Mouse (Mus musculus) kidney, postnatal 10 days (tissue): ENCODE measurements around the gene 1700016H13Rik.

Experiments
- DNase-seq: peaks from one replicate; pipeline ENCODE4 v3.0.0; 2021; ENCODE audit warnings: mixed read lengths

Gene 1700016H13Rik

DNA sequence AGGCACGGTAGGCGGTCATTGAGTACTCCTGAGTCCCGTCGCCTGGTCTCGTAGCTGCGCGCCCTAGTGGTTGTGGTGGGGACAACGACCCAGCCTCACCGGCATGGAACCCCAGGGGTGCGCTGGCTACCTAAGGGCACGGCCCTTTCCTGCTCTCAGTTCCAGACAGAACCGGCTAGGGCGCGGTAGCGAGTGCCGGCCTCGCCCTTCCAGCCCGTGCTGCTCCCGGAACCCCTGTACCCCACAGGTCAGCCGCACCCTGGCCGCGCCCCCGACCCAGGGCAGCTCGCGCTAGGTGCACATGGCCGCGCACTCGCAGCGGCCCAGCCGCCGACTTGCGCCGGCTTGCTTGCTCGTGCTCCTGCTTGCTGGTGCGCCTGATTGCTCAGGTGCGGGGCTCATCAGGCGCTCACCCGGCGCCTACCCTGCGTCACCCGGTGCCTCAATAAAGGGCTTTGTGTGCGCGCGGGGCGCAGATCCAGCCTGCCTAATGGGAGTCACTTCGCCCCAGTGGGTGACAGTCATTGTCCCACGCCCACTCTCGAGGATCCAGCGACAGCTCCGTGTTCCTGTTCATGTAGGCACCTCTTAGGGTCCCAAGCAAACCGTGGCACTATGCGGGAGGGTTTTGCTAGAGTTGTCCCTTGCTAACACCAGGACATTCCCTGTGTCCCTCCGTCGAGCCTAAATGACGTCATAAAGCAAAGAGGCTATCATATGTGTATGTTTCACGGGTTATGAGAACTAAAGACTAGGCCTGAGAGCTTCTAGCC lies at the start of gene 1700016H13Rik:
Gene 1700016H13Rik, minus strand, starts transcription at position 665 of the 773 bp plus-strand sequence.
- peak; percentile 81 for DNase-seq

DNA sequence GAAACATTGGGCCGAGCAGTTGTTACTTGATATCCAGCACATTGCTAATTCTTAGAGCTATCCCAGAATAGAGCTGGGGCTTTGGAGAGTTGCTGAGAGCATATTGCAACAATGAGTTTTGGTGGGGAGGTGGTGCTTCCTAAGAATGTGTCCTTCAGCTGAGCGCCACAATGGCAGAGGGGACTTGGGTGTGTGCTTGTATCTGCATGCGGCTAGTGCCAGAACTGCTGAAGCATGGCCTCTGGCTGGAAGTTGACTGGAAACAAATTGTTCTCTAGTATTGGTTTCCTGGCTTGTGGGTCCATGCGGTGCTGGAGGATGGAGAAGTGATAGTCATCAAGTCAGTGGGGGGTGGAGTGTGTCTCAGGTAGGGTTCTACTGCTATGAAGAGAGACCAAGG lies 49.5 kb upstream of the 1700016H13Rik start:
- no peak for DNase-seq

DNA sequence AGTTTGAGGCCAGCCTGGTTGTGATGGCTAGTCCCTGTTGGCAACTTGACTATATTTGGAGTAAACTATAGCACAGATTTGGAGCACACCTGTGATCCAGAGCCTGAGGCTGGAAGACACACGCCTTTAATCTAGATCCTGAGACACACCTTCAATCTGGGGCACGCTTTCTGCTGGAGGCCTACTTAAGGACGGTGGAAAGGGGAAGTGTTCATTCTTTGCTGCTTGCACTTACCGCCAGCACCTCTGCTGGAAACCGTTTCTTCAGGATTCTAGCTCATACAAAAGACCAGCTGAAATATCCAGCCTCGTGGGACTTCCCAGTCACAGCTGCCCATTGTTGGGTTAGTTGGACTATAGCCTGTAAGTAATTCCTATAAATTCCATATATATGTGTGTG lies 46.7 kb upstream of the 1700016H13Rik start:
- no peak for DNase-seq

DNA sequence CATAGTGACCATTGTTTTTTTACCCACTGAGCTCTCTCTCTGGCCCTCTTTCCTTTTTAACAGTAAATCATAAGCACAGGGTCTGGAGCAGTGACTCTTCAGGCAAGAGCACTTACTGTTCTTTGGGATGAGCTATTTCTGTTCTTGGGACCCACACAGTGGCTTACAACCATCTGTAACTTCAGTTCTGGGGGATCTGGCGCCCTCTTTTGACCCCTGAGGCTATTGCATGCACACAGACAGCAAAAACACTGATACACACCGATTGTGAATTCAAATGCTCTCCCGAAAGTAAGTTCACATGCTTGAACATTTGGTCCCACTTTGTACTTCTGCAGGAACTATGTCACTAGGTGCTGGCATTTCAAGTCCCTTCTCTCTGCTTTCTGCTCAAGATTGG lies 45.7 kb upstream of the 1700016H13Rik start:
- no peak for DNase-seq

GRCm38 (mm10) chr5:103700661-103701060 lies 44.9 kb upstream of the 1700016H13Rik start:
- no peak for DNase-seq

- DNase-seq: no peak
Measured at GRCm38 (mm10) chr5:103699537-103699936, 43.7 kb upstream of the 1700016H13Rik start.

DNA sequence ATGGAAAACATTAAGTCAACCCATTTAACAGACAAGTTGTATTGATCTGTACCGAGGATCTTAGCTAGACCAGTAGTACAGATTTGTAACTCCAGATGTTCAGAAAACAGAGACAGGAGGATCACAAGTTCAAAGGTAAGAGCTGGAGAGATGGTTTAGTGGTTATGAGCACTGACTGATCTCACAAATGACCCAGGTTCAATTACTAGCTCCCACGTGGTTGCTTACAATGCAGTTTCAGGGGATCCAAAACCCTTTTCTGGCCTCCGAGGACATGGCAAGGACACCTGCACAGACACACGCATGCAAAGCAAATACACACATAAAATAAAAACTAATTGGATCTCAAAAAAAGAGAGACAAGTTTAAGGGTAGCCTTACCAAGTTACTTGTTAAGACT lies 42.8 kb upstream of the 1700016H13Rik start:
- DNase-seq: no peak

DNA sequence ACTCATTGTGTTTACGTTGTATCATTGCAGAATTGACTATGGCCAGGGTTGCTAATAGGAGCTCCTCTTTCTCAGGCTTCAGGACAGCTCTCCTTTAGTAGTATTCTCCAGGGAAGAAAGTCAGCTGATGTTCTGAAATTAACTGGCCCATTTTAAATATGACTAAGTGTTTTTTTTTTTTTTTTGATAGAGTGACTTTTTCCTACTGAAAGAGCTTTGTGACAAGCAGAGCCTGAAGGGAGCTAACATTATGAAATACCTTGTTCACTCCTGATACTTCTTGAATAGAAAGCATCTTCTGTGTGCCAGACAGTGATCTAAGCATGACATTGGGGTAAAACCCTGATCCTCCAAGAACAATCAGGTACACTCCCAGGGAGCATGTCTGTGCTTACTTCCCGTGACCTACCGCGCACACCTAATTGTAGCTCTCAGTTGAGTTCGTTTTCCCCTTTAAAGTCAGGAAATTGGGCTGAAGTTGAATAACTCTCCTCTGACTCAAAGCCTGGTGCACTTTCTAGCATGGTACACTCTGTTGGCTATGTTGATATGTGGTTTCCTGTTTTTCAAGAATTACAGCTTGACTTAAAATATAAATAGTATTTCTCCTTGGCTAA lies 42.2 kb upstream of the 1700016H13Rik start:
- no peak for DNase-seq

DNA sequence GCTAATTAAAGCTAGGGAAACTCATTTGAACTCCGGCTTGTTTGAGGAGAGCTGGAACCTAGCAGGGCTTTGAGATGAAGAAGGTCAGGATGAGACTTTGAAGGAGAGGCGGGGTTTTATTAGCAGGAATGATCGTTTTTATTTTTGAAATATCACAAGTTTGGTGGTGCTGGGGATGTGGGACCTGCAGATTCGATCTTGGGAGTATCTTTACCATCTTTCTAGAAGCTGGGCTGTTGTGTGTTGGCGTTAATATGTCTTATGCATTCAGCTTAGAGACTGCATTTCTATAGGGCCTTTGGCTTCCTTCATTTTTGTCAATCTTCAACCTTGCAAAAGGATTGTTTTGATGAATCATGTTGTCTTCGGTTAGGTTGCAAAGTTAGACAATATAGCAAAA lies 38.3 kb upstream of the 1700016H13Rik start:
- DNase-seq: no peak

DNA sequence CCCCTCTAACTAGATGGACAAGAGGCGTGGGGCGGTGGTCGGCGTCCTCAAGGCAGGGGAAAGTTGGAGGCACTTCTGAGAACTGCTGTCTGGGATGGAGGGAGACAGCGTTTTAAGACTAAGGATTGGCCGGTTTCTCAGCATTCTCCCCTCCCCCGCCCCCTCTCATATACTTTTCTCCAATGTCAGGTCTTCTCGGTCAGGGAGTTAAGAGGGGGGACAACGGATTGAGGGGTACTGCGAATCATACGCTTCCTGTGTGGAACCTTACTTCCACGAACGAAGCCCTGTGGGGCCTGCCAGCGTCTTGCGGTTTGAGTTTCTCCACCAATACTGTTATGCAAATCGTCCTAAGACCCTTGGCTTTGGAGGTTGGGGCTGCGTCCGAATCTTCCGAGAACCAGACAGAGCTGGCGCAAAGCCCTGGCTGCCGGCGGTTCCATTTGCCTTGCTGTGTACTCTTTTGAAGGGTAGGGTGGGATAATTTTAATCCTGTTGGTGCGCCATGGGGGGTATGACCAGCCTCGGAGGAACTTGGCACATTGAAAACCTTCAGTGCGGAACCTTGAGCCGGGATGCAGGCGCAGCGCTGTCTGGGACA lies 37.3 kb upstream of the 1700016H13Rik start:
- DNase-seq: peak; percentile 51

- DNase-seq: no peak
Measured at GRCm38 (mm10) chr5:103692531-103693040, 36.8 kb upstream of the 1700016H13Rik start.

DNA sequence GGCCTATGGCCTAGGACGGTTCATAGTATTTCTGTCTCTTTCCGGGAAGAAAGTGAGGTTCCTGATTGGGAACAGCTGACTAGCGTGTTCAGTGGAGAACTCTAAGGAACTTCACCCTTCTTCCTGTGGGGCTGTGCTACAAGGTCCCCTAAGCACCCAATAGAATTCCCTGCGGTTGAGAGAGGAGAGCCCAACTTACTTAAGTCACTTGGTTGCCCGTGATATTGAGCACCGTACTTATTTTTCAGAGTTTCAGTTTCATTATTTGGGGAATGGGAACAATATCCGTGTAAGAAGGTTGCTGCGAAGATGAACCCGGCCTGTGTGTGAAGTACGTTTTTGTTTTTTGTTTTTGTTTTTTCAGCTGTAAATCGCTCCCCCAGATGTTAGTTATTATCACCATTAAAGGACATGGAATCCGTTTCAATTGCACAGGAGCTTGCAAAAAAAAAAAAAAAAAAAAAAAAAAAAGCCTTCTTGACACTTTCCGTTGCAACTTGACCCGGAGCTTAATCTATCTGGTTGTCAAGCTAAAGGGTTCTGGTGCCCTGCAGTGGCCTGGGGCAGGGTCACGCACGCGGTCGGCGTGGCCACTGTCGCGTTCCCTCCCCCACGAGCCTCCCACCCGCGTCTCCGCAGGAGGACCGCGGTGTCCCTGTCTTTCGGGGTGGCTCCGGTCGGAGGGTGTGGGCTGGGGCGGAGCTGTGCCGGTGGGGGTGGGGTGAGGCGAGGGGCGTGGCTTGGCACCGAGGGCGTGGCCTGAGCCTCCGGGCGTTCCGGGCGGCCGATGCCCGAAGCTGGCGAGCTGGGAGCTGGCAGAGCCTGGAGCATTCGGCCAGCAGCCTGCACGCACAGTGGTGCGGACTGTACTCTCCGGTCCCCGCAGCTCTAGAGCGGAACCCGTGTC lies 36.1 kb upstream of the 1700016H13Rik start, which contains the start of gene Aff1:
Gene Aff1, plus strand, starts transcription at position 751 of the 907 bp plus-strand sequence.
- peak; percentile 96 for DNase-seq

DNA sequence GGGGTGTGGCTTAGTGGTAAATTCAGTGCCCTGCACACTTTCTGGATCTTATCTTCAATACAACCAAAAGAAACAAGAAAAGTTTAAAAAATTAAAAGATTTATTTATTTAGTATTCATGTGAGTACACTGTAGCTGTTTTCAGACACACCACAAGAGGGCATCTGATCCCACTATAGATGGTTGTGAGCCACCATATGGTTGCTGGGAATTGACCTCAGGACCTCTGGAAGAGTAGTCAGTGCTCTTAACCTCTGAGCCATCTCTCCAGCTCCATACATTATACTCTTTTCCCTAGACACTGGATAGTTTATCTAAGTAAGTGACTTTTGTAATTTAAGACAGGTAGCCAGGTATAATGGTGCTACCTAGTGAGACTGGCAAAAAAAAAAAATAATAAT lies 35.4 kb upstream of the 1700016H13Rik start:
- DNase-seq: no peak

DNA sequence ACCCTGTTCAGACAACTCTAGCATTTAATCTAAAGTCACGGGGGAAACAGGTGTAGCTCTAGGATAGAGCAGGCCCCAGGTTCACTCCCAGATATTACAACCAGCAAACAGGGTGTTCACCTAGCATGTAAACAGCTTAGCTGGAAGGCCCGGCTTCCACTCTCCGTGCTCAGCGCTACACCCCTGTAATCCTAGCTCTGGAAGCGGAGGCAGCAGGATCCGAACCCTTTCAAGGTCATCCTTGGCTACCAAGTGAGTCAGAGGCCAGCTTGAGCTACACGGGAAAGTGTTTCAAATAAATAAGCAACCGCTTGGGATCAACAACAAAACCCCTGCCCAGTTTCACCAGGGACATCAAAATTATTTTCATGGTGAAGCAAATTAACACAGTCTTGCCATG lies 34.4 kb upstream of the 1700016H13Rik start:
- DNase-seq: no peak

GRCm38 (mm10) chr5:103689645-103690044 lies 33.8 kb upstream of the 1700016H13Rik start:
- DNase-seq: no peak

DNA sequence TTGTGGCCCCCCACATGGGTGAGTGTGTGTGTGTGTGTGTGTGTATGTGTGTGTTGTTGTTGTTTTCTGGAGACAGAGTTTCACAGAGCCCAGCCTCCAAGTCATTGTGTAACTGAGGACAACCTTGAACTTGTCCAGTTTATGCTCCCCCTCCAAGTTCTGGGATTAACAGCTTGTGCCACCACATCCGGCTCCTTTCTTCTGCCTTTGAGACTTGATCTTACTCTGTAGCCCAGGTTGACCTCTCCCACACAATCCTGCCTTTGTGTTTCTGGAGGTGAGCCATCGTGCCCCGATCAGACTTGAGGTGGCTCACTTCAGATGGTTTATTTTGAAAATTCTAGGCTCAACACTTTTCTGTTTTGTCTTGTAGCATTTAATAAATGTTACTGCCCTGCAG lies 26.0 kb upstream of the 1700016H13Rik start:
- no peak for DNase-seq

DNA sequence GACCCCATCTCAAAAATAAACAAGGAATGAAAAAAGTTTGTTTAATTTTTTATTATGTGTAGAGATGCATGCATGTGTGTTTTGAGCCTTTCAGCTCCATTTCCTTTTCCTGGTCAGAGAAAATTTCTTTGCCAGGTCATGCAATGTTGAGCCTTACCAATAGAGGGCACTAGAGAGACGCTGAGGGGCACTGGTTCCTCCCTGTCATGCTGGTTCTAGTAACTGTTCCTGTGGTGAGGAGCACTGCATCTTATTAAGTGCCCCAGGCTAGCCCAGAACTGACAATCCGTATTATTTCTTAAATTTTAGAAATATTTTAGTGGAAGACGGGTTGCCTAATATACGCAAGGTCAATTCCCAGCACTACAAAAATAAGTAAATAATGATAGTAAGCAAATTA lies 24.6 kb upstream of the 1700016H13Rik start:
- peak; percentile 79 for DNase-seq

- DNase-seq: no peak
Measured at GRCm38 (mm10) chr5:103678974-103679373, 23.2 kb upstream of the 1700016H13Rik start.

DNA sequence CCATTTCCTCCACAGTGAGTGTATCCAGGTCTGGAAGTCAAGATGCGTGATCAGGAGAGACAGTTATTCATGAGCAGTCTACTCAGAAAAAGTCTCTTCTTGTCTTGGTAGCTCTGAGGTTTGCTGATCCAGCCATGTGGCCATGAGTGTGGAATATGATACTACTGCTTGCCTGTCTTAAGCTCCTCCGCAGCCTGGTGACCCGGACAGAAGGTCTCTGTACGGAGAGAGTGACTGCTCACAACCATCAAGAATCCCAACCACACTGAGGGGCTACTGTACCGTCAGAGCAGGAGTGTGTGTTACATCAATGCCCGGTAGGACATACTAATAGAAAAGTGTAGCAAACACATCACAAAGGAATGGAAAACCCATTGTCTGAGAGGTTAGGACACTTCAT lies 22.1 kb upstream of the 1700016H13Rik start:
- no peak for DNase-seq

DNA sequence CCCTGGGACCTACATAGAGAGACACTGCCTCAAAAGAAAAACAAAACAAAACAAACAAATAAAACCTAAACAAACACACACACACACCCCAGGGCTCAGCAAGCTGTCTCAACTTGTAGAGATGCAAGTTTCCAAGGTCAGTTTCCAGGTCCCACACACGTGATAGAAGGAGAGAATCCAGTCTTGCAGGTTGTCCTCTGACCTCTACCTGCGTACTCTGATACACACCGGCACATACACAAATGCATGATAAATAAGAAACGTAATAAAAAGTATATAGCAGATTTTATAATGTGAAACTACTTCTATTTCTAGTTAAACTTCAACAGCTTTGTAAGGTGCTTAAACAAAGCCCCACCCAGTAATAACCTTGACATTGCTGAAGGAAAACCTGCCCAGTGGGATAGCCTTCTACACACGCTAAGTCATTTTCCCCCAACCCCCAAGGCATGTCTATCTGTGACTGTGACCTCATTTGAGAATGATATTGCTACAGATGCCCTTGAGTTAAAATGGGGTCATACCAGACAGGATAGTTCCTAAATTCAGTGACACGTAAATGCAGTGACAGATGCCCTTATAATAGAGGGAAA lies 20.6 kb upstream of the 1700016H13Rik start:
- no peak for DNase-seq

DNA sequence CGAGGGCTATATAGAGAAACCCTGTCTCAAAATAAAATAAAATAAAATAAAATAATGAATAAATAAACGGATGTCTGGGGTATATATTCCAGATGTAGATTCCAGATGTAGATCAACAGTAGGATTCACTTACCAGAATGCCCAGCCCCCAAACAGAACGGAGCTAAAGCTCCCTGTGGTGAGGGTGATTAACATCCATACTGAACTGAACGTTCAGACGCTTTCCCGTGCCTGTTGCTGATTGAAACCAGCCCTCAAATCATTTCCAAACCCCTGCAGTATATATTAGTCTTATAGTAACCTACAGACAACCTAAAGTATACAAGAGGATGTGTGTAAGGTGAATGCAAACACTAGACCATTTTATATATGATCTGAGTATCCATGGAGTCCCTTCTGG lies 18.7 kb upstream of the 1700016H13Rik start:
- no peak for DNase-seq

DNA sequence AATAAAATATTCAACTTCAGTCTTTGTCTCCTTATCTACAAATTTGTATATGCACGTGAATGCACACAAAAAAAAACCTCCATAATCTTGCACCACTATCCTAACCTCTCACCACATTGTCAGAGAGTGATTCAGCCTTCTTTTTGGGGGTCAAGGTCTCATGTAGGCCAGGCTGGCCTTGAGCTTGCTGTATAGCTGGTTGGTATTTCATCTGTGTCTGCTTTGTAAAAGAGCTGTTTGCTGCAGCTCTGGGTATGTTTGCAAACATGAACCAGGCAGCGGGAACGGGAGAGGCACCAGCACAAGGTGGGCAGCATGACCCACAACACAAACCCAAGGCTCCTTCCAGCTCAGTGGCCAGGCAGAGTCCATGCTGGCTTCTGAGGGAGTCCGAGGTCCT lies 17.8 kb upstream of the 1700016H13Rik start:
- no peak for DNase-seq
